Mouse (Mus musculus) ES-Bruce4 (cell line): ENCODE results near the gene Jag2.

Experiments used
- CTCF ChIP-seq: IDR thresholded peaks from one replicate; pipeline ENCODE4 v1.8.1; 2011; ENCODE audit warnings: low read depth, low read length
- EP300 ChIP-seq: IDR thresholded peaks from 2 replicates; pipeline ENCODE4 v1.6.1; 2011; ENCODE audit warnings: low read depth, low read length; ENCODE audit not compliant: insufficient read depth
- POLR2A ChIP-seq: IDR thresholded peaks from one replicate; pipeline ENCODE4 v1.8.1; 2011; ENCODE audit warnings: low read length; ENCODE audit not compliant: insufficient read depth

DNA sequence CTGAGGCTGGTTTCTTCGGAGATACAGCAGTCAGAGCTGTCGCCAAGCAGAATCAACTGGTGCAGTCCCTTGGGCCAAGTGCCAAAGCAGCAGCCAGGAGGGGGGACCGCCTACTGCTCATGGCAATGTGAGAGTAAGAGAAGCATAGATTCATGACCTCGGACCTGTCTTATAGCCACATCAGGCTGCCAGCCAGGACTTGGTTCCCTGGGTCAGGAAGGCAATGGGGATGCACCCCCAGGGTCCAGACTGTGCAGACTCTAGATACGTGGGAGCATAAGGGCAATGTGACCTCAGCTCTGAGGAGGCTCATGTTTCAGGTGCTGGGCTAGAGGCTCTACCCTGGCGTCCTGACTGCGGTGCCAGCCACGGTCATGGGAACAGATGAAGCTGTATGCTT lies 25.6 kb downstream of the Jag2 start:
- TF ChIP-seq POLR2A (no peak), CTCF (no peak), EP300 (no peak)
